Mouse (Mus musculus): Measurements from ENCODE around the gene Lrrc8b.

Lrrc8b gene

GRCm38 (mm10) chr5:105415198-105415791 is at the start of gene Lrrc8b:
Gene Lrrc8b (plus strand): TSS chr5:105415775.
- DNase-seq (ENCODE audit: low spot score) = peak; percentile 87

GRCm38 (mm10) chr5:105381482-105381881 is 34.1 kb upstream of the Lrrc8b start:
- DNase-seq (ENCODE audit: low spot score) = no peak

- DNase-seq (ENCODE audit: low spot score) = no peak
These were observed 25.2 kb upstream of the Lrrc8b start for GRCm38 (mm10) chr5:105390346-105390745.

- DNase-seq (ENCODE audit: low spot score) = no peak
These were observed 21.8 kb upstream of the Lrrc8b start for GRCm38 (mm10) chr5:105393731-105394130.

- no peak for DNase-seq (ENCODE audit: low spot score)
These were observed 20.4 kb upstream of the Lrrc8b start for GRCm38 (mm10) chr5:105395188-105395587.

- no peak for DNase-seq (ENCODE audit: low spot score)
These were observed 16.6 kb upstream of the Lrrc8b start for GRCm38 (mm10) chr5:105398966-105399365.

- peak; percentile 80 for DNase-seq (ENCODE audit: low spot score)
These were observed 15.7 kb upstream of the Lrrc8b start for GRCm38 (mm10) chr5:105399631-105400423.

GRCm38 (mm10) chr5:105400424-105401375 is 14.9 kb upstream of the Lrrc8b start:
- no peak for DNase-seq (ENCODE audit: low spot score)

GRCm38 (mm10) chr5:105401536-105401935 is 14.0 kb upstream of the Lrrc8b start:
- DNase-seq (ENCODE audit: low spot score) = no peak

- peak; percentile 88 for DNase-seq (ENCODE audit: low spot score)
These were observed 10.6 kb upstream of the Lrrc8b start for GRCm38 (mm10) chr5:105404961-105405360.

GRCm38 (mm10) chr5:105407661-105408060 is 7.9 kb upstream of the Lrrc8b start:
- peak; percentile 28 for DNase-seq (ENCODE audit: low spot score)

GRCm38 (mm10) chr5:105409092-105409491 is 6.5 kb upstream of the Lrrc8b start:
- no peak for DNase-seq (ENCODE audit: low spot score)

- DNase-seq (ENCODE audit: low spot score) = no peak
These were observed 4.9 kb upstream of the Lrrc8b start for GRCm38 (mm10) chr5:105410521-105411293.

- DNase-seq (ENCODE audit: low spot score) = no peak
These were observed 4.3 kb upstream of the Lrrc8b start for GRCm38 (mm10) chr5:105411294-105411570.

GRCm38 (mm10) chr5:105411768-105412167 is 3.8 kb upstream of the Lrrc8b start:
- no peak for DNase-seq (ENCODE audit: low spot score)

- no peak for DNase-seq (ENCODE audit: low spot score)
These were observed 2.9 kb upstream of the Lrrc8b start for GRCm38 (mm10) chr5:105412634-105413033.

- DNase-seq (ENCODE audit: low spot score) = no peak
These were observed 1.0 kb upstream of the Lrrc8b start for GRCm38 (mm10) chr5:105414341-105415120.

GRCm38 (mm10) chr5:105415951-105416675 is 538 bp downstream of the Lrrc8b start:
- DNase-seq (ENCODE audit: low spot score) = no peak

- DNase-seq (ENCODE audit: low spot score) = no peak
These were observed 1.6 kb downstream of the Lrrc8b start for GRCm38 (mm10) chr5:105417217-105417616.

- no peak for DNase-seq (ENCODE audit: low spot score)
These were observed 2.8 kb downstream of the Lrrc8b start for GRCm38 (mm10) chr5:105418364-105418763.
